Mouse (Mus musculus): ENCODE results near the gene Cdh6.

The Cdh6 gene

DNA sequence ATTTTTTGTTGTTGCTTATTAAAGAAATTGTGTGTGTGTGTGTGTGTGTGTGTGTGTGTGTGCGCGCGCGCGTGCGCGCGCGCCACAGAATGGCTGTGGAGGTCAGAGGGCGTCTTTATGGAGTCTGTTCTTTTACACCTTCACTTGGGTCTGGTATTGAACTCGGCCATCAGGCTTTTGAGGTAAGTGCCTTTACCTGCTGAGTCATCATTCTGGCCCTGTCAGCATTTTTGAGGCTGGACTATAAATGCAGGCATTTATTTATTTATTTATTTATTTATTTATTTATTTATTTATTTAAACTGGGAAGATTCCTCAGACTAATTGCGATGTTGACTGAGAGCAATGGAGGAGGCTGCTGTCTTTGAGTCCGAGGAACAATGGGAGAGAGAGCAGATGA, 109.8 kb downstream of the Cdh6 start:
- DNase-seq (ENCODE audit: low spot score in 2 of 2): no peak

DNA sequence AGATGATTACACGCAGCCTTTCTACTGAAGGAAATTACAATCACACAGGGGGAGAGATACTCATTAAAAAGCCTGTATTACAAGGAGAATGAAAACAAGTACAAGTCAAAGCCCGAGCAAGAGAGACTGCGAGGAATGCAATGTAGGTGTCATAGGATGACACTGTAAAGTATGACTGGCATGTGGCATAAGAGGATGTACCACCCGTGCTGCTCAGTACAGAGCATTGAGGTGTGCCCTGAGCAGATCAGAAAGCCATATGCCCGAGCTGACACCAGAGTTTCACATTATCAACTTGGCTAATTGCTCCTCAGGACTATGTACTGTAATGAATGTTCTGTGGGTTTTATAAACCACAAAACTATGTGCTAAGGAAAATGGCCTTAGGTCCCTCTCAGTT, 115.7 kb downstream of the Cdh6 start:
- DNase-seq (ENCODE audit: low spot score in 2 of 2): no peak

DNA sequence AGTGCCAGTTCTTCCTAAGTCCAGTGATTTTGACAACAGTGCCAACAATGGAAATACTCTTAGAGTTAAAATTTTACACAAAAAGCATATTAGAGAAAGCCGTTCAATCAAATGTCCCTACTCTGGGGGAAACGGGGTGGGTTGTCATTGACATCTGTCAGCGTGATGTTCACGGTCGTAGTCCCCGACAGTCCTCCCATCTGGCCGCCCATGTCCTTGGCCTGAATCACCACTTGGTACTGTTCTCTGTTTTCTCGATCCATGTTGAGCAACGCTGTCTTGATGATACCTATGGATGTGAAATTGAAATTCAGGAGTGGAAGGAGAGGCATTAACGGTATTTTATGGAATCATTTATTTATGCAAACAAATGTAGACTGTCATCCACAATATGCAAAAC, 116.2 kb downstream of the Cdh6 start:
- DNase-seq (ENCODE audit: low spot score in 2 of 2): no peak

DNA sequence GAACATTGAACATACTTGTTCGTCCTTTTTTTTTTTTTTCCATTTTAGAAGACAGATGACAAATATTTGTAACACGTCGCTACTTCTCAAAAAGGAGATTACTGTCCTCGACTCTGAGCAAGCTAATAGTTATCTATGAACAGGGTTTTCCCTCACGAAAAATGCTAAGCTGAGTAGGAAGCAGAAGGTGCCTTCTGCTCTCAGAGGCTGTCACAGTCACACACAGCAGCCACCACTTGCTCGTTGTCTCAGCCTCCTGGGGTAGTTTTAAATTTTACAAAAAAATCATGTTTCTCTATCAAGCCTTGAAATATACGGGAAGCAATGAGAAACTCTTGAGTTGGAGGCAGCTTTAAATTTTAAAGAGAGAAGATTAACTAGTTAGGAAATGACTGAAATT, 125.6 kb downstream of the Cdh6 start:
- no peak for DNase-seq (ENCODE audit: low spot score in 2 of 2)

DNA sequence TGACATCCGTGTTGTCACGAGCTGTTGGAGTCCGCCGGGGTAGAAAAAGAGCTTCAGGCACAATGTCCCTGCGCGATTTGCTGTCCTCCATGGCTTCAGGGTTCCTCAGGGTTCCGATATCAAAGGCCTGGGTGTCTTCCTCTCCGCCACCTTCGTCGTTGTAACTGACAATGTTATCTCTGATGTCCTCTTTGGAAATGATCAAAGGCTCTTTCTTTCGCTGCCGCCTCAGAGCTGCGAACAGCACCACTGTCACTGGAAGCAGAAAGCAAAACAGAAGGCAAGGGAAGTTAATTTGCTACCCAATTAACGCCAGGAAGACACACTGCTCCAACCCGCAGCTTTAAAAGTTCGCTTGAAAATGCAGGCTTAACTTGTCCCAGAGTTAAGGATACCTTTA, 139.0 kb downstream of the Cdh6 start:
- DNase-seq (ENCODE audit: low spot score in 2 of 2): no peak

DNA sequence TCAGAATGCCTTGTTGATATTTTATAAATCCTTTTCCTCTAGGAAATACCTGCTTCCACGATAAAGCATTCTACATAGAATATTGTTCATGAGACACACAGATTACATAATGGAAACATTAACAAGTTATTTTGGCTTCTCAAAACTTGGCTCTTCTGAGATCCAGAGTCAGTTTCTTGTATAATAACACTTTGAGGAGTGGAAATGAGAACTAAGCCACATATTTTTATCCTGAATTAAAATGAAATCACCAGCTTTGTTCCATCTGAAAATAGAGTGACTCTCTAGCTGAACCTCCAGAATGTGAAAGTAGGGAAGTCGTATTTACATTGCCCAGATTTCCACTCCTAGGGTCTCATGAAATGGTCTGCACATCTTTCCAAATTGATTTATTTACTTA, 142.8 kb downstream of the Cdh6 start:
- DNase-seq (ENCODE audit: low spot score in 2 of 2): no peak

DNA sequence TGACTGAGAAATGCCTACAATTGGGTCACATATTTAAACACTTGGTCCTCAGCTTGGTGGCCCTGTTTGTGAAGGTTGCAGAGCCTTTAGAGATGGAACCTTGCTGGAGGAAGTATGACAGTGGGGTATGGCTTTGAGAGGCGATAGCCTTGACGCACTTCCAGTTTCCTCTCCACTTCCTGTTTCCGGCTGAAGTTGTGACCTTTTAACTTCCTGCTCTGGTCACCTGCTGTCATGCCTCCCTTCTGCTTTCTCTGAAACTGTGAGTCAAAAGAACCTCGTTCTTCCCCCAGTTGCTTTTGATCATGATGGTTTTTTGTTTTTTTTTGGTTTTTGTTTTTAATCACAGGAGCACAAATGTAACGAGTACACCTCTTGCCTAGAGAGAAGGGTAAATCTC, 146.0 kb downstream of the Cdh6 start:
- no peak for DNase-seq (ENCODE audit: low spot score in 2 of 2)

DNA sequence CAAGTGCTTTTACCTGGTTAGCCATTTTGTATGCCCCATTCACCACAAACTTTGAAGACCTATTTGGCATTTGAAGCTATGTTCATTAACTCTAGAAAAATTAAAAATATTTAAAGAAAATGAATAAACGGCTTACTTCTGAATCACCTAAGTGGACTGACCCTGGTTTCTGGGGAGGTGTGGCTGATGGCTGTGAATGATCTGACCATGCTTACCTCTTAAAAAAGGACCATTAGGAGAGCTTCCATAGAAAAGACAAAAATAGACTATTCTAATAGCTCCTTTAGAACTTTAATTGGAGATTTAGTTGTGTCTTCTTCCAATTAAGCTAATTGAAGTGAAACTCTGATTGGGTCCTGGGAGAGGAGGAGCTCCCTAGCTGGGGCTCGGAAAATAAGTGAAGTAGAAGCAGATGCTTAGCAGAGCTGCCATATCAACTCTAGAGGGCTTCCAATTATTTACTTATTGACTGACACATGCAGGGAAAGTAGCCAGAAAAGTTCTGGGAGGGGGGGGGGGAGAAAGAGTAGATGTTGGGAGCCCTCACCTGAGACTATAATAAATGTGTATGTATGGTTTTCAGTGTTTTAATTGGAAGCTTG, 156.6 kb downstream of the Cdh6 start:
- no peak for DNase-seq (ENCODE audit: low spot score in 2 of 2)

DNA sequence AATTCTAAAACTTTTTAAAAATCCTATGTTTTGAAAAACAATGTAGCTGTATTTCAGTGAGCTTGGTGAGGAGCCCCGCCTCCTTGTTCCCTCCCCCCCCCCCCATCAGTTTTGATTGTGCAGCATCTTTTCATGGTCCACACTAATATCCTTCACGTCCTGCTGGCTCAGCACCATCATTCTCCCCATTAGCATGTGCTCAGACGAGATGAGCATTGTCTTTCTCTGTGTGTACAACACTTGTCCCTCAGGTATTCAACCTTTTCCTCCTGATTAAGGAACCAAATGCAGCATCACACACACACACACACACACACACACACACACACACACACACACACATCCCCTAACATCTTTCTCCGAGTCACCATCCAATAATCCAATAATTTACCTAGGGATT, 164.7 kb downstream of the Cdh6 start:
- no peak for DNase-seq (ENCODE audit: low spot score in 2 of 2)

DNA sequence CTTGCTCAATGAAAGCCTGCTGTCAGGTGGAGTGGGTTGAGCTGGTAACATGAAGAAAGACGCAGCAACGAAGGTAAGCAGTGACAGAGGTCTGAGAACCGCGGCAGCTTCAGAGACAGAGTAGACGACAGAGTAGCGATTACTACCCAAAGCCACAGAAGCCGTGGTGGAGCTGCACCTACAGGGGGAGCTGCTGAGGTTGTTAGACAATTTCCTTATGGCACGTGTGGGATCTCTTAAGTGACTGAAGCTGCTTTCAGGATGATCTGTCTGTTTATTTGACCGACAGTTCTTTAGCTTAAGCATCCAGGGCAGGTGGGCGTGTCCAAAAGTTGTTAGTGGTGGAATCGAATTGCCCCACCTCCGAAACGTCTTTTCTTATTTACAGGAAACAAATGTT, 167.5 kb downstream of the Cdh6 start:
- no peak for DNase-seq (ENCODE audit: low spot score in 2 of 2)

DNA sequence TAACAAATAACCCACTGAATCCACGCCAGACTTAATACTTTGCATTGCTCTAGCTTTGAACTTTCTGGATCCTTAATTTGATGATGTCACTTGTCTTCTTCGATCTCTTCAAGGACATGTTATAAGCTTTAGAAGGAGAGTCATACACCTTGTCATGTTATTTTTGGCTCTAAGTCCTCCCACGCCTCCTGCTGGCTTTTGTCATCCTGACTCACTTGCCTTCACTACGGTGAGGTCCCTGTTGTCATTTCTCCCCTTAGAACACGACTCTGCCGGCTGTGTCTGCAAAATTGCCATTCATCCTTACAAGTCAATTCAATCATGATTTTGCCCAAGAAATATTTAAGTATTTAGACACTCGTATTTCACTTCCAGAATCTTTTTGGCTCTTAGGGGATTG, 171.9 kb downstream of the Cdh6 start:
- no peak for DNase-seq (ENCODE audit: low spot score in 2 of 2)

DNA sequence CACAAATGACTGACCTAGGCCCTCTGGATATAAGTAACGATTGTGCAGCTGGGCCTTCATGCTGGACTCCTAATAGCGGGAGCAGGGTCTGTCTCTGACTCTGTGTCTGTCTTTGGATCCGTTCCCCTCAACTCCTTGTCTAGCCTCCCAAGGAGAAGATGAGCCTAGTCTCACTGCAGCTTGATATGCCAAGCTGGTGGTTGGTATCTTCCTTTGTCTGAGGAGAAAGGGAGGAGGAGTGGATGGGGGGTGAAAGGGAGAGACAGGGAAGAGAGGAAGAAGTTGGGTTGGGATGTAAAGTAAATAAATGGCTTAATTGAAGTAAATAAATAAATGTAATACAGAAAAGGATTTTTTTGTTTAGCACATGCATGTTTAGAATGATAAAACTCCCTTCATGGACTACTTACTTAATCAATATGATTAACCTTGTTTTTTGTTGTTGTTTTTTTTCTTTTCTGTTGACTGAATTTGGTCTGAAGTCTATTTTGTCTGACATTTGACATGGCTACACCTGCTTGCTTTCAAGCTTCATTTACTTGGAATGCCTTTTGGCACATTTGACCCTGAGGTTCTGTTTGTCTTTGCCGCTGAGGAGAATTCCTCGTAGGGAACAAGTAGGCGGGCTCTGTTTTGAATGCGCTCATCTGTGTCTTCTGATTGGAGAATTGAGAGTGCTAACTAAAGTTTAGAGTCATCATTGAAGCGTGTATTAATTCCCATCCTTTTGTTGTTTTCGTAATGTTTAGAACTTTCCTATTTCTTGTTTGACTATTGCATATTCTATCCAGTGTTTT, 178.7 kb downstream of the Cdh6 start:
- DNase-seq (ENCODE audit: low spot score in 2 of 2): no peak

Data from frontal cortex, postnatal 14 days (tissue).